Mouse (Mus musculus) spleen, adult 2 months (tissue): ENCODE measurements around the gene Phf2. TPM values are rescaled to one million over a fixed set of nuclear protein-coding genes. Genes with fewer than 3 reads are reported as not detected.

ENCODE experiments used
- DNase-seq, 2 experiments: peaks; one replicate each; pipeline versions ENCODE4 v3.0.0 to v3.0.0-alpha.2; 2012 to 2021; ENCODE audit warnings: low spot score in 2 of 2, low read depth in 1 of 2
- H3K27ac ChIP-seq: fragments of 200-500 bp; 2 replicates; pipeline ENCODE4 v1.5.1; 2012; ENCODE audit warnings: low read length, inconsistent platforms; ENCODE audit not compliant: insufficient read depth
- H3K27me3 ChIP-seq: fragments of 200-500 bp; 2 replicates; pipeline ENCODE4 v1.6.1; 2012; ENCODE audit warnings: mild to moderate bottlenecking, moderate library complexity, low read length, inconsistent platforms; ENCODE audit not compliant: control insufficient read depth, insufficient read depth
- H3K36me3 ChIP-seq: fragments of 200-500 bp; 2 replicates; pipeline ENCODE4 v1.6.1; 2012; ENCODE audit warnings: mild to moderate bottlenecking, low read length, inconsistent platforms; ENCODE audit not compliant: control insufficient read depth, insufficient read depth
- H3K4me1 ChIP-seq: fragments of 200-500 bp; 2 replicates; pipeline ENCODE4 v1.6.1; 2011; ENCODE audit warnings: inconsistent platforms; ENCODE audit not compliant: control insufficient read depth, insufficient read depth, insufficient read length
- H3K4me3 ChIP-seq: fragments of 200-500 bp; 2 replicates; pipeline ENCODE4 v1.5.1; 2011; ENCODE audit warnings: mild to moderate bottlenecking, inconsistent platforms; ENCODE audit not compliant: insufficient read depth, insufficient read length; ENCODE audit errors: extremely low read depth
- CTCF ChIP-seq: fragments of 200-500 bp; IDR thresholded peaks from 2 replicates; pipeline ENCODE4 v1.5.1; 2011; ENCODE audit warnings: mild to moderate bottlenecking, inconsistent platforms; ENCODE audit not compliant: insufficient read depth, insufficient read length, insufficient replicate concordance; ENCODE audit errors: extremely low read depth
- POLR2A ChIP-seq: fragments of 200-500 bp; IDR thresholded peaks from 2 replicates; pipeline ENCODE4 v1.6.1; 2011; ENCODE audit warnings: low read depth, low read length, inconsistent platforms
- WGBS: fragments of 180-500 bp; shearing (Covaris S2); methylation state at CpG from one replicate; pipeline ENCODE4 v1.1.7; 2018; 5-methylcytosine and 5-hydroxymethylcytosine counted together
- polyA plus RNA-seq: library from polyadenylated mRNA; depleted of rRNA; stranded (reverse); fragments of >200 nt; gene quantifications from 2 replicates; pipeline ENCODE4 v1.2.3, GENCODE M21; 2012; rRNA removed

Phf2 gene
- polyA plus RNA-seq, 1 experiment: 16.4 TPM

- Histone ChIP-seq H3K27me3 (no peaks in the 10 kb centered on the region), H3K4me3 (no peak overlapping the region), H3K4me1 (peaks cover 4% of the 10 kb centered on the region), H3K36me3 (no peaks in the 10 kb centered on the region), H3K27ac (no peak overlapping the region)
- TF ChIP-seq POLR2A (no peak), CTCF (no peak)
- 24% methylated on average over 4 of the region's 4 CpGs for WGBS
- no peak for DNase-seq
These were observed 92.8 kb downstream of the Phf2 start for GRCm38 (mm10) chr13:48778138-48778537.

GRCm38 (mm10) chr13:48774506-48774905, 96.4 kb downstream of the Phf2 start:
- Histone ChIP-seq H3K27ac (no peak overlapping the region), H3K36me3 (no peaks in the 10 kb centered on the region), H3K27me3 (no peaks in the 10 kb centered on the region), H3K4me1 (no peaks in the 10 kb centered on the region), H3K4me3 (no peak overlapping the region)
- 73% methylated on average over 7 of the region's 7 CpGs for WGBS
- TF ChIP-seq POLR2A: no peak
- no peak for TF ChIP-seq CTCF
- no peak for DNase-seq

- WGBS: 88% methylated on average over 11 of the region's 11 CpGs
- Histone ChIP-seq H3K27ac (no peak overlapping the region), H3K36me3 (no peaks in the 10 kb centered on the region), H3K4me3 (no peak overlapping the region), H3K4me1 (no peaks in the 10 kb centered on the region), H3K27me3 (peaks cover 2% of the 10 kb centered on the region; the same call in 1 of the 2 replicates)
- no peak for DNase-seq
- TF ChIP-seq CTCF: no peak
- no peak for TF ChIP-seq POLR2A
These were observed 102.8 kb downstream of the Phf2 start for GRCm38 (mm10) chr13:48768109-48768508.

- H3K27me3 ChIP-seq: peaks cover 2% of the 10 kb centered on the region; the same call in 1 of the 2 replicates
- TF ChIP-seq CTCF (no peak), POLR2A (no peak)
- no peaks in the 10 kb centered on the region for H3K36me3 ChIP-seq
- WGBS: 75% methylated on average over 11 of the region's 11 CpGs
- no peaks in the 10 kb centered on the region for H3K4me1 ChIP-seq
- DNase-seq: no peak
- H3K27ac ChIP-seq: no peak overlapping the region
- H3K4me3 ChIP-seq: no peak overlapping the region
These were observed 107.1 kb downstream of the Phf2 start for GRCm38 (mm10) chr13:48763701-48764245.

GRCm38 (mm10) chr13:48760855-48761436, 110.0 kb downstream of the Phf2 start:
- no peaks in the 10 kb centered on the region for H3K36me3 ChIP-seq
- H3K27ac ChIP-seq: no peak overlapping the region
- WGBS: 85% methylated on average over 8 of the region's 8 CpGs
- no peak for TF ChIP-seq CTCF
- TF ChIP-seq POLR2A: no peak
- DNase-seq: no peak
- no peak overlapping the region for H3K4me3 ChIP-seq
- no peaks in the 10 kb centered on the region for H3K4me1 ChIP-seq
- peaks cover 2% of the 10 kb centered on the region; the same call in 1 of the 2 replicates for H3K27me3 ChIP-seq

- Histone ChIP-seq H3K4me1 (no peaks in the 10 kb centered on the region), H3K36me3 (no peaks in the 10 kb centered on the region), H3K4me3 (no peak overlapping the region), H3K27ac (no peak overlapping the region), H3K27me3 (no peaks in the 10 kb centered on the region)
- 60% methylated on average over 15 of the region's 15 CpGs for WGBS
- DNase-seq: no peak
- no peak for TF ChIP-seq POLR2A
- TF ChIP-seq CTCF: no peak
These were observed 114.2 kb downstream of the Phf2 start for GRCm38 (mm10) chr13:48756769-48757168.

Other genes with a start within 250 kb of the Phf2 start
- 0.79 and 0.83 TPM in 2 replicates for gene Ptpdc1, start 245.5 kb downstream of the Phf2 start, polyA plus RNA-seq
- 0.46 and 0.92 TPM in 2 replicates for gene Barx1, start 208.1 kb downstream of the Phf2 start, polyA plus RNA-seq
- gene Fam120a, start 96.9 kb upstream of the Phf2 start, polyA plus RNA-seq: 40.1 and 49.7 TPM in 2 replicates